Mouse (Mus musculus): ENCODE measurements around the gene AC124502.3. TPM values are rescaled to one million over a fixed set of nuclear protein-coding genes. Genes with fewer than 3 reads are reported as not detected.

AC124502.3 gene
- polyA plus RNA-seq, 1 experiment from 2014 or later, result 2.1 TPM

- no peaks in the 10 kb centered on the region for H3K36me3 ChIP-seq
- 5% methylated on average over 15 of the region's 15 CpGs for WGBS
- peak overlapping the region; percentile 55 for H3K4me3 ChIP-seq (replicated peaks)
- H3K27me3 ChIP-seq, result peaks cover 49% of the 10 kb centered on the region
- peak overlapping the region; percentile 64; the same call in 1 of the 2 replicates for H3K9ac ChIP-seq
- H3K9me3 ChIP-seq (replicated peaks), result no peaks in the 10 kb centered on the region
- ATAC-seq (replicated peaks; ENCODE audit: low FRiP score), result no peak
- peak overlapping the region; percentile 84 for H3K4me2 ChIP-seq
- H3K4me1 ChIP-seq, result peaks cover 67% of the 10 kb centered on the region
- H3K27ac ChIP-seq, result peak overlapping the region; percentile 93
Observed at GRCm38 (mm10) chr19:5067040-5067799, 28.5 kb downstream of the AC124502.3 start.

- ATAC-seq (replicated peaks; ENCODE audit: low FRiP score), result peak; percentile 41
- Histone ChIP-seq H3K4me1 (peaks cover 75% of the 10 kb centered on the region), H3K9me3 (replicated peaks) (no peaks in the 10 kb centered on the region), H3K9ac (peak within 1 kb of the TSS; percentile 64), H3K4me3 (replicated peaks) (peak within 1 kb of the TSS; percentile 55), H3K4me2 (peak within 1 kb of the TSS; percentile 84), H3K27ac (peak within 1 kb of the TSS; percentile 93), H3K27me3 (peaks cover 49% of the 10 kb centered on the region), H3K36me3 (no peaks in the 10 kb centered on the region)
- WGBS, result under 1% methylated on average over 51 of the region's 56 CpGs
Observed at GRCm38 (mm10) chr19:5067867-5068569, 29.3 kb downstream of the AC124502.3 start, which contains the start of gene Cd248. Cd248 (plus strand) TSS chr19:5068078.

GRCm38 (mm10) chr19:5068570-5069234, 30.0 kb downstream of the AC124502.3 start:
- peak overlapping the region; percentile 64 for H3K9ac ChIP-seq

GRCm38 (mm10) chr19:5069486-5069885, 30.8 kb downstream of the AC124502.3 start:
- H3K27me3 ChIP-seq, result peaks cover 58% of the 10 kb centered on the region
- no peak for ATAC-seq (replicated peaks; ENCODE audit: low FRiP score)
- no peaks in the 10 kb centered on the region for H3K9me3 ChIP-seq (replicated peaks)
- WGBS, result 78% methylated on average over 5 of the region's 5 CpGs
- H3K36me3 ChIP-seq, result no peaks in the 10 kb centered on the region
- peaks cover 75% of the 10 kb centered on the region for H3K4me1 ChIP-seq
- peak overlapping the region; percentile 55 for H3K4me3 ChIP-seq (replicated peaks)
- no peak overlapping the region; the same call in 1 of the 2 replicates for H3K27ac ChIP-seq
- H3K9ac ChIP-seq, result no peak overlapping the region
- peak overlapping the region; percentile 84 for H3K4me2 ChIP-seq

More at GRCm38 (mm10) chr19:5068570-5069234, 30.0 kb downstream of the AC124502.3 start:
- Histone ChIP-seq H3K27ac (peak overlapping the region; percentile 93; the same call in 1 of the 2 replicates), H3K4me2 (peak overlapping the region; percentile 84), H3K27me3 (peaks cover 50% of the 10 kb centered on the region), H3K4me1 (peaks cover 75% of the 10 kb centered on the region), H3K4me3 (replicated peaks) (peak overlapping the region; percentile 55), H3K9me3 (replicated peaks) (no peaks in the 10 kb centered on the region), H3K36me3 (no peaks in the 10 kb centered on the region)
- WGBS, result 35% methylated on average over 21 of the region's 21 CpGs
- no peak for ATAC-seq (replicated peaks; ENCODE audit: low FRiP score)

- Histone ChIP-seq H3K4me2 (peak overlapping the region; percentile 84), H3K9me3 (replicated peaks) (no peaks in the 10 kb centered on the region), H3K4me1 (peaks cover 70% of the 10 kb centered on the region), H3K9ac (0 out of 2 replicates have a peak overlapping the region, but pooled peaks have one; percentile 1), H3K4me3 (replicated peaks) (peak overlapping the region; percentile 55), H3K27ac (no peak overlapping the region; the same call in 1 of the 2 replicates), H3K27me3 (peaks cover 62% of the 10 kb centered on the region), H3K36me3 (no peaks in the 10 kb centered on the region)
- 86% methylated on average over 7 of the region's 7 CpGs for WGBS
- ATAC-seq (replicated peaks; ENCODE audit: low FRiP score), result no peak
Observed at GRCm38 (mm10) chr19:5069978-5070377, 31.3 kb downstream of the AC124502.3 start.

- ATAC-seq (replicated peaks; ENCODE audit: low FRiP score), result no peak
- Histone ChIP-seq H3K4me1 (peaks cover 63% of the 10 kb centered on the region), H3K36me3 (no peaks in the 10 kb centered on the region)
Observed at GRCm38 (mm10) chr19:5071077-5071476, 32.4 kb downstream of the AC124502.3 start.

GRCm38 (mm10) chr19:5071545-5072369, 33.1 kb downstream of the AC124502.3 start:
- no peaks in the 10 kb centered on the region for H3K36me3 ChIP-seq
- ATAC-seq (replicated peaks; ENCODE audit: low FRiP score), result peak; percentile 85
- no peaks in the 10 kb centered on the region for H3K9me3 ChIP-seq (replicated peaks)
- under 1% methylated on average over 40 of the region's 40 CpGs for WGBS
- peaks cover 62% of the 10 kb centered on the region for H3K4me1 ChIP-seq
- peak overlapping the region; percentile 50 for H3K9ac ChIP-seq
- H3K4me3 ChIP-seq (replicated peaks), result peak overlapping the region; percentile 55
- H3K4me2 ChIP-seq, result peak overlapping the region; percentile 84
- H3K27me3 ChIP-seq, result peaks cover 65% of the 10 kb centered on the region
- peak overlapping the region; percentile 85 for H3K27ac ChIP-seq

More at GRCm38 (mm10) chr19:5071077-5071476, 32.4 kb downstream of the AC124502.3 start:
- Histone ChIP-seq H3K27ac (peak overlapping the region; percentile 85), H3K4me3 (replicated peaks) (peak overlapping the region; percentile 55), H3K4me2 (peak overlapping the region; percentile 84), H3K9ac (peak overlapping the region; percentile 50), H3K9me3 (replicated peaks) (no peaks in the 10 kb centered on the region), H3K27me3 (peaks cover 66% of the 10 kb centered on the region)
- 13% methylated on average over 11 of the region's 11 CpGs for WGBS

- peak; percentile 12; the same call in 1 of the 2 replicates for ATAC-seq (replicated peaks; ENCODE audit: low FRiP score)
- no peaks in the 10 kb centered on the region for H3K36me3 ChIP-seq
- peak overlapping the region; percentile 84 for H3K4me2 ChIP-seq
- WGBS, result 2% methylated on average over 20 of the region's 20 CpGs
- H3K4me3 ChIP-seq (replicated peaks), result peak overlapping the region; percentile 55
- H3K4me1 ChIP-seq, result peaks cover 54% of the 10 kb centered on the region
- H3K9ac ChIP-seq, result peak overlapping the region; percentile 24; the same call in 1 of the 2 replicates
- H3K27ac ChIP-seq, result peak overlapping the region; percentile 85
- peaks cover 58% of the 10 kb centered on the region for H3K27me3 ChIP-seq
- H3K9me3 ChIP-seq (replicated peaks), result no peaks in the 10 kb centered on the region
Observed at GRCm38 (mm10) chr19:5072389-5073019, 33.8 kb downstream of the AC124502.3 start.

GRCm38 (mm10) chr19:5073028-5073427, 34.3 kb downstream of the AC124502.3 start:
- WGBS, result 1% methylated on average over 15 of the region's 15 CpGs
- Histone ChIP-seq H3K9ac (no peak overlapping the region), H3K4me2 (peak overlapping the region; percentile 84), H3K27me3 (peaks cover 53% of the 10 kb centered on the region), H3K4me1 (peaks cover 49% of the 10 kb centered on the region), H3K4me3 (replicated peaks) (peak overlapping the region; percentile 55), H3K36me3 (no peaks in the 10 kb centered on the region), H3K9me3 (replicated peaks) (no peaks in the 10 kb centered on the region), H3K27ac (peak overlapping the region; percentile 85)
- ATAC-seq (replicated peaks; ENCODE audit: low FRiP score), result no peak; the same call in 1 of the 2 replicates

- H3K9me3 ChIP-seq (replicated peaks), result no peaks in the 10 kb centered on the region
- H3K4me2 ChIP-seq, result 0 out of 2 replicates have a peak overlapping the region, but pooled peaks have one; percentile 84
- H3K27me3 ChIP-seq, result peaks cover 51% of the 10 kb centered on the region
- H3K27ac ChIP-seq, result no peak overlapping the region
- no peak overlapping the region for H3K4me3 ChIP-seq (replicated peaks)
- H3K9ac ChIP-seq, result no peak overlapping the region
- no peak for ATAC-seq (replicated peaks; ENCODE audit: low FRiP score)
- WGBS, result 39% methylated on average over 5 of the region's 5 CpGs
- no peaks in the 10 kb centered on the region for H3K36me3 ChIP-seq
- H3K4me1 ChIP-seq, result peaks cover 44% of the 10 kb centered on the region
Observed at GRCm38 (mm10) chr19:5073518-5073917, 34.8 kb downstream of the AC124502.3 start.

All from kidney, embryonic 15.5 days (tissue).